Mouse (Mus musculus) testis, adult 2 months (tissue): ENCODE data around the gene Rbfox1. TPM values are rescaled to one million over a fixed set of nuclear protein-coding genes. Genes with fewer than 3 reads are reported as not detected.

Source experiments
- H3K27ac ChIP-seq: fragments of 200-500 bp; 2 replicates; pipeline ENCODE4 v1.5.1; 2012; ENCODE audit warnings: low read depth, low read length; ENCODE audit not compliant: control insufficient read depth, insufficient read depth
- H3K27me3 ChIP-seq: fragments of 200-500 bp; 2 replicates; pipeline ENCODE4 v1.6.1; 2012; ENCODE audit warnings: mild to moderate bottlenecking, low read length, moderate library complexity; ENCODE audit not compliant: control insufficient read depth, insufficient read depth
- H3K36me3 ChIP-seq: fragments of 200-500 bp; 2 replicates; pipeline ENCODE4 v1.6.1; 2012; ENCODE audit warnings: mild to moderate bottlenecking, low read length; ENCODE audit not compliant: control insufficient read depth, insufficient read depth
- H3K4me1 ChIP-seq: fragments of 200-500 bp; 2 replicates; pipeline ENCODE4 v1.6.1; 2012; ENCODE audit warnings: low read length; ENCODE audit not compliant: control insufficient read depth, insufficient read depth
- H3K4me3 ChIP-seq: fragments of 200-500 bp; 2 replicates; pipeline ENCODE4 v1.5.1; 2012; ENCODE audit warnings: low read depth, mild to moderate bottlenecking, low read length, moderate library complexity, mixed read lengths; ENCODE audit not compliant: control insufficient read depth
- CTCF ChIP-seq: fragments of 200-500 bp; IDR thresholded peaks from 2 replicates; pipeline ENCODE4 v1.5.1; 2012; ENCODE audit warnings: low read depth, mild to moderate bottlenecking, inconsistent platforms, low read length, moderate library complexity; ENCODE audit not compliant: control insufficient read depth, insufficient read depth, insufficient replicate concordance
- POLR2A ChIP-seq: fragments of 200-500 bp; IDR thresholded peaks from 2 replicates; pipeline ENCODE4 v1.6.1; 2012; ENCODE audit warnings: low read depth, mild to moderate bottlenecking, inconsistent platforms, low read length, moderate library complexity; ENCODE audit not compliant: control insufficient read depth
- polyA plus RNA-seq: library from polyadenylated mRNA; depleted of rRNA; stranded (reverse); fragments of >200 nt; gene quantifications from 2 replicates; pipeline ENCODE4 v1.2.3, GENCODE M21; 2012

Gene Rbfox1
- polyA plus RNA-seq, 1 experiment: 0.23 TPM

DNA sequence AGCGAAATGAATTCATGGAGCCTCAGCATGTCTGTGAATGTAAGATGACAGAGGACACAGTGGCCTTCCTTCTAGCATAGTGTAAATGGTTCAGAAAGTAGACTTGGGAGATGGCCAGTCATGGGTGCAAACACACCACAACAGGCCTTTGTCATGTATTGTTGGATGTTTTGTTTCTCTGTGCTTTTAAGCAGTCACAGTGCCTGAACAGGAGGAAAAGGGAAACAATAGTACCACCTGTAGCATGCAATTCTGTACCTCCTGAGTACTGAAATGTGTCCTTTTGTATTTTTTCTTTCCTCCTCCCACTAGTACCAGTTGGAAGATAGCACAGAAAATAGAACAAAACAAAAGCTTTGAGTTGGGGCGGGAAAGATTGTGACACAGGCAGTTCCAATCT, 968.6 kb downstream of the Rbfox1 start:
- Histone ChIP-seq H3K27ac (no peak overlapping the region), H3K4me1 (no peaks in the 10 kb centered on the region), H3K36me3 (no peaks in the 10 kb centered on the region), H3K4me3 (no peak overlapping the region), H3K27me3 (no peaks in the 10 kb centered on the region)
- no peak for TF ChIP-seq CTCF
- TF ChIP-seq POLR2A: no peak

DNA sequence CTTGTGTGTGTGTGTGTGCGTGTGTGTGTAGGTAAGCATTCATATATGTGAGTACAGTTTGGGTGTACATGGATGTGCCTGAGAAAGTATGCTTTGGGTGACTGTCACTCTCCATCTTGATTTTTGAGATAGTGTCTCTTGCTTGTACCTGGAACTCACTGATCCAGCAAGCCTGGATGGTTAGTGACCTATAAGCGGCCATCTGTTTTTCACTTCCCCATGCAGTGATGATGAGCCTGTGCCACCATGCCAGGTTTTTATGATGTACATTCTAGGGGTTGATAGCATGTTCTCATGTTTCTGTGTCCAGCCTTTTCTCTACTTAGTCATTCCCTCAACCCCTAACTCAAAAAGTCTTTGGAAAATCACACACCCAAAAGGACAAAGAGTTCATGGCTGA, 976.5 kb downstream of the Rbfox1 start:
- Histone ChIP-seq H3K27ac (no peak overlapping the region), H3K27me3 (no peaks in the 10 kb centered on the region), H3K36me3 (no peaks in the 10 kb centered on the region), H3K4me1 (no peaks in the 10 kb centered on the region), H3K4me3 (no peak overlapping the region)
- TF ChIP-seq POLR2A: no peak
- no peak for TF ChIP-seq CTCF

DNA sequence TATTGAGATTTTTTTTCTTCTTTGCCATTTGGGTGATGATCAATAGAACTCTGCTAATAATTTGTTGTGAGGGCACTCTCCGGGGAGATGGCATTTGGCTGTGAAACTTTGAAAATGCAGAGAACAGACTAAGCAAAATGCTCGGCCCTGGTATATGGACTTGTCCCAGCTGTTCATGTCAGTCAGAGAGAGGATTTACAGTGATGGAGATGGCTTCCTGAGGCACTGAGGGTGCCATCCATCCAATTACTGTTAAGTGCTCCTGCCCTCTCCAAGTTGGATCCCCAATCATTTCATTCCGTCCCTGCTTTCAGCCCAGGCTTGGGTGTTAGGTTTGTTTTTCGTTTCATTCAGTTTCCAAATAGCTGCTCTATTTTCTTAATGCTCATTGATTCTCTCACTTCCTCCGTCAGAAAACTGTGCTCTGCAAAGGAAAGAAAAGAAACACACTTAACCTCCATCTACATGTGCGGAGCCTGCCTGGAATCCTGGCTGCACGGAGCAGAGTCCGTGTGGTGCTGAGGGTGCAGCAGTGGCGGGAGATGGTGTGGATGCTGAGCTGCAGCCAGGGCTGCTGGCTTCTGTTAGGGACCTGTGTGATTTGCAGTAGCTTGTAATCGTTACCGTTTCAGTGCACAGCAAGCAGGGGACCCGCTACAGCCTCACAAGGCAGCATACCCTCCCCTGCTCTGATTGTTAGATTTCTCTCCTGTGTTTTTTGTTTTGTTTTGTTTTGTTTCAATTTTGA, 997.7 kb downstream of the Rbfox1 start:
- H3K36me3 ChIP-seq: no peaks in the 10 kb centered on the region
- H3K4me3 ChIP-seq: no peak overlapping the region
- TF ChIP-seq POLR2A: no peak
- no peak for TF ChIP-seq CTCF
- H3K27me3 ChIP-seq: no peaks in the 10 kb centered on the region
- H3K27ac ChIP-seq: no peak overlapping the region
- H3K4me1 ChIP-seq: no peaks in the 10 kb centered on the region

DNA sequence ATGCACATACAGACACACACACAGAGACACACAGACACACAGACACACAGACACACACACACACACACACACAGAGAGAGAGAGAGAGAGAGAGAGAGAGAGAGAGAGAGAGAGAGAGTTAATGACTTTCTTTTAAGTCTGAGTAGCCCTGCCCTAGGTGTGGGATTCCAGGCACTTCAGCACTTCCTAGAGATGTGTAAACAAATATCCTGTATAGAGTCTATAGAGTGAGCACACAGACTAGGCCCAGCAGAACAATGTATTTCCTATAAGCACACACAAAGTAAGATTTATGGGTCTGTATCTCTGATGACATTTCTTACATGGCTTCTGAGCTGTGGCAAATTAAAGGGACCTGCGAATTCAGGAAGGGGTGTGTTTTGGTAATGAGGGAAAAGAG, 998.6 kb downstream of the Rbfox1 start:
- H3K27ac ChIP-seq: no peak overlapping the region
- no peaks in the 10 kb centered on the region for H3K4me1 ChIP-seq
- H3K36me3 ChIP-seq: no peaks in the 10 kb centered on the region
- TF ChIP-seq POLR2A: no peak
- TF ChIP-seq CTCF: no peak
- H3K4me3 ChIP-seq: no peak overlapping the region
- no peaks in the 10 kb centered on the region for H3K27me3 ChIP-seq

DNA sequence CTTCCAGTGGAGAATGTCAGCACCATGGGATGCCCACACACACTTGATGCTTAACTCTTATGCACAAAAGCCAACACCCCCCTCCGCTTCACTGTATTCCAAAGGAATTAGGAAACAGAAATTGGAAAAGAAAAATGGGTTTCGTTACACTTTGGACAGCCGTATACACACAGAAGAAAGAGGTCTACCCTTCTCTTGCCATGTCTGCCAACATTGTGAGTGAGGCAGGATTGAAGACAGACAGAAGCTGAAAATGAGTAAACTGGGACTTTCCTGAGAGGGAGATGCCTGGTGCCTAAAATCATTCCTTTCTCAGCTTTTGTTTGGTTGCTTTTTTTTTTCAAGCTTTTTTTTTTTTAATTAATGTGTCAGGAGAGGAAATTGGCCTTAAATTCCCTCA, 1000.5 kb downstream of the Rbfox1 start:
- Histone ChIP-seq H3K27ac (no peak overlapping the region), H3K4me1 (no peaks in the 10 kb centered on the region), H3K36me3 (no peaks in the 10 kb centered on the region), H3K27me3 (no peaks in the 10 kb centered on the region), H3K4me3 (no peak overlapping the region)
- TF ChIP-seq CTCF (no peak), POLR2A (no peak)

DNA sequence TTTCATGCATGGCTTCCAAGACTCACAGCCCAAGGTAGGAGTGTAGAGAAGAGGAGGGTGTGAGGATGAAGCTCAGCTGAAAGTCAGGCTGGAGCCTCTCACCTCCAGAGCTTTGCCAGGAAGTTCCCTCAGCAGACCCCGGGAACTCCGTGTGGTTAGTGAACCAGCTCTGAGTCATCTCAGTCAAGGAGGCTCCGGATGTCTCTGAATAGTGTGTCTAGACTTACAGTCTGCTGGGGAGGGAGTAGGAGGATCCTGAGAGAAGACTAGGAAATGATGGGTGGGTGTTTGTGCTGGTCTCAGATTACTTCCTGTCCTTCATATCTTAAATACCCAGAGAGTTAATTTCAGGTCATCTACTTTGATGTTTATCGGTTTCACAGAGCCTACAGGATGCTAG, 1004.1 kb downstream of the Rbfox1 start:
- H3K36me3 ChIP-seq: no peaks in the 10 kb centered on the region
- H3K4me1 ChIP-seq: no peaks in the 10 kb centered on the region
- no peaks in the 10 kb centered on the region for H3K27me3 ChIP-seq
- TF ChIP-seq POLR2A: no peak
- TF ChIP-seq CTCF: no peak
- H3K4me3 ChIP-seq: no peak overlapping the region
- no peak overlapping the region for H3K27ac ChIP-seq

DNA sequence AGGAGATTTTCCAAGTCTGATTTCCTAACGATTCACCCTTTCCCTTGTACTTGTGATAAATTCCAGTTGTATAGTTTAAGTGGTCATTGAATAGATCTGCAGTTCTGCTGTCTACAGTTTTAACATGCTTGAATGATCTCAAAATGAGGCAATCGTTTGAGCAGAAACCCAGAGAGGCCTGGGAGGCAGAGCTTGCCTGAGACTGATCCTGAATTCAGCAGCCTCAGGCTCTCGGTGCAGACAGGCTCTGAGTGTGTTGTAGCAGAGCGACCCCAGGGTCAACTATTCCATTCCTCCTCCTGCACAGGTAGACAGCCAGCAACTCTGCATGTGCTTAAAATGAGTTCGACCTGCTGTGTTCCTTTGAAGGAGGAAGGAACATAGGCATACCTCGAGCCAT, 1012.6 kb downstream of the Rbfox1 start:
- no peak for TF ChIP-seq POLR2A
- no peak for TF ChIP-seq CTCF
- Histone ChIP-seq H3K27ac (no peak overlapping the region), H3K4me3 (no peak overlapping the region), H3K27me3 (no peaks in the 10 kb centered on the region), H3K4me1 (no peaks in the 10 kb centered on the region), H3K36me3 (no peaks in the 10 kb centered on the region)
